Mouse (Mus musculus): ENCODE measurements around the gene Gm13289.
A peak's percentile ranks its signal among the peaks of the same experiment; 100 is the strongest.
"Not testable (repeated sequence)": the region's sequence is repeated elsewhere in the genome, so short reads cannot be mapped to it uniquely, and the experiment has no call there.

The Gm13289 gene

GRCm38 (mm10) chr4:88785409-88785808 is 8.7 kb downstream of the Gm13289 start, which contains the start of gene Gm13276:
Gm13276 (plus strand) TSS chr4:88785709.
- not testable (repeated sequence) for DNase-seq

- DNase-seq, result peak; percentile 83
These were observed 11.7 kb downstream of the Gm13289 start, which contains the start of gene Gm13277 for GRCm38 (mm10) chr4:88788402-88788801. Gm13277 (plus strand) TSS chr4:88788632.

GRCm38 (mm10) chr4:88791250-88791649 is 14.5 kb downstream of the Gm13289 start, which contains the start of gene Gm13278:
Gm13278 (plus strand) TSS chr4:88791550.
- DNase-seq, result not testable (repeated sequence)

DNA sequence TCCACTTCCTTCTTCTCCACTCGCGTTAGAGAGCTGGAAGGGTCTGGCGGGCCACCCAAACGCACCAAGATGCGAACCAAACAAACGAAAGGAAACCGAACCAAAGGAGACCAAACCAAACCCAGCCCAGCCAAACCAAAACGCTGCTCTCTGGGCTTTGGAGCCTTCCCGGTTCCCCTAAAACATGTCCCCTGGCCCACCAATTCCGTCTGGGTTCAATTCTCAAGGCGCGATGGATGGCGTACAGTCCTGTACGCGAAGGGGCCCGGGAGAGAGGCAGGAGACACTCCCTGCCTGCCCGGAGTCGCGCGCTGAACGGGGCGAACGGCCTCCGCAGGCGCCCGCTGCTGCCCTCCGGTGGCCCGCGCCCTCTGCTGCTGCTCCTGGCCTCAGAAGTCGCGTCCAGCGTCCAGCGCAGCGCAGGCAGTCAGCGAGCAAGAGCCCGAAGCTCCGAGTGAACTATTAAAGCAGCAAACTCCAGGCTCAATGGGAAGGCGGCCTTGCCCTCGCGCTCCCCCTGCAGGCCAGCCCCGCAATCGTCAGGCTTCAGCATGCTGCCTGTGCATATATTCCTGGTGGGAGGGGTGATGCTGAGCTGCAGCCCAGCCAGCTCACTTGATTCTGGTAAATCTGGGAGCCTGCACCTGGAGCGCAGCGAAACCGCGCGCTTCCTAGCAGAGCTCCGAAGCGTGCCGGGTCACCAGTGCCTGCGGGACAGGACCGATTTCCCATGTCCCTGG is 17.4 kb downstream of the Gm13289 start, which contains the start of gene Gm13275:
Gene Gm13275 (plus strand): TSS at position 552 of the 740 bp plus-strand sequence.
- peak; percentile 72 for DNase-seq

- not testable (repeated sequence) for DNase-seq
These were observed 20.4 kb downstream of the Gm13289 start, which contains the start of gene Gm13279 for GRCm38 (mm10) chr4:88797097-88797496. Gm13279 (plus strand) TSS chr4:88797397.

- not testable (repeated sequence) for DNase-seq
These were observed 22.6 kb downstream of the Gm13289 start, which contains the start of gene Gm13285 for GRCm38 (mm10) chr4:88799365-88799764. Gm13285 (plus strand) TSS chr4:88799665.

GRCm38 (mm10) chr4:88802954-88803353 is 26.2 kb downstream of the Gm13289 start, which contains the start of gene Gm13287:
Gm13287 (plus strand) TSS chr4:88803254.
- DNase-seq, result not testable (repeated sequence)

DNA sequence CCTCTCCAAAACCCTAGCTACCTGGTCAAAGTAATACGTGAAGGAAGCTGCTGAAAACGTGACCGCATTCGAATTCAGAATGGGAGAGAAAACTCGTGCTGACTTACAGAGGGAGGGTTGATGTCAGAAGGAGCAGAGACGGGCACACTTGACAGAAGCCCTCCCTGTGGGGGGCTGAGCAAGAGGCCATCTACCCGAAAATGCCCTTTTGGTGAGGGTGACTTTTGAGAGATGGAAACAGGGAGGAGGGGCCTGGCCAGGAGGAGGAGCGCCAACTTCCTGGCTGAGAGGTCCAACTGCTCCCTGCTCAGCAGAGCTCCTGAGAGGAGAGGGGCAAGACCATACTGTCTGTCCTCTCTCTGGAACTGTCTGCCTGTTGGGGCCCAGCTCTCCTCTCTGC is 28.5 kb downstream of the Gm13289 start, which contains the start of gene Gm13288:
Gene Gm13288 (plus strand): TSS at position 301 of the 400 bp plus-strand sequence.
- DNase-seq, result not testable (repeated sequence)

DNA sequence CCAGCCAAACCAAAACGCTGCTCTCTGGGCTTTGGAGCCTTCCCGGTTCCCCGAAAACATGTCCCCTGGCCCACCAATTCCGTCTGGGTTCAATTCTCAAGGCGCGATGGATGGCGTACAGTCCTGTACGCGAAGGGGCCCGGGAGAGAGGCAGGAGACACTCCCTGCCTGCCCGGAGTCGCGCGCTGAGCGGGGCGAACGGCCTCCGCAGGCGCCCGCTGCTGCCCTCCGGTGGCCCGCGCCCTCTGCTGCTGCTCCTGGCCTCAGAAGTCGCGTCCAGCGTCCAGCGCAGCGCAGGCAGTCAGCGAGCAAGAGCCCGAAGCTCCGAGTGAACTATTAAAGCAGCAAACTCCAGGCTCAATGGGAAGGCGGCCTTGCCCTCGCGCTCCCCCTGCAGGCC is 29.0 kb downstream of the Gm13289 start:
- peak; percentile 39 for DNase-seq

DNA sequence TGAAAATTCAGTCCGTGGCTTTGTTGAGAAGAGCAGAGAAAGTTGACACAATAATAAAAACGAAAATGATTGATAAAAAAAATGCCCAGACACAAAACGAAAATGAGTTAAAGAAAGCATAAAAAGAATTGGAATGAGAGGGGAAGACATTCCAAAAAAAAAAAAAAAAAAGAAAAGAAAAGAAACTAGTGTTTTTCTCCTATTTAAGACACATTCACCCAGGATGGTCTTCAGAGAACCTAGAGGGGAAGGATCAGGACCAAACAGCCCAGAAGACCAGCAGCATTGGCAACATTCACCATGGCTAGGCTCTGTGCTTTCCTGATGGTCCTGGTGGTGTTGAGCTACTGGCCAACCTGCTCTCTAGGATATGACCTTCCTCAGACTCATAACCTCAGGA is 39.2 kb downstream of the Gm13289 start, which contains the start of gene Ifna7:
Gene Ifna7 (plus strand): TSS at position 301 of the 400 bp plus-strand sequence.
- no peak for DNase-seq

DNA sequence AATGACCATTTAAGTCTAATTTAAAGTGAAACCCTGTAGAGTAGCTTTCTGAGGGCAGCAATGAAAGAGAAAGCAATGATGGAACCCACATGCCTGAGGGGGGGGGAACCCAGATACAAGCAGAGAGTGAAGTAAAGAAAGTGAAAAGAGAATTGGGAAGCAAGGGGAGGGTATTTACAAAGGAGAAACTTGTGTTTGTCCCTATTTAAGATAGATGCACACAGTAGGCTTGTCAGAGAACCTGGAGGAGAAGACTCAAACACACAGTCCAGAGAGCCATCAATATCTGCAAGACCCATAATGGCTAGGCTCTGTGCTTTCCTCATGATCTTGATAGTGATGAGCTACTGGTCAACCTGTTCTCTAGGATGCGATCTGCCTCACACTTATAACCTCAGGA is 42.9 kb downstream of the Gm13289 start, which contains the start of gene Ifna11:
Gene Ifna11 (plus strand): TSS at position 301 of the 400 bp plus-strand sequence.
- no peak for DNase-seq

- DNase-seq, result peak; percentile 25
These were observed 46.3 kb downstream of the Gm13289 start for GRCm38 (mm10) chr4:88822995-88823394.

Data from lung, postnatal 10 days (tissue).